Mouse (Mus musculus) fibroblast of lung, adult 2 months (primary cell): ENCODE data around the gene Baz1a.

ENCODE experiments used
- DNase-seq: peaks from one replicate; pipeline ENCODE4 v3.0.0-alpha.2; 2011; ENCODE audit warnings: low read depth

The Baz1a gene

GRCm38 (mm10) chr12:55013626-55014398 is at the start of gene Baz1a:
Baz1a (minus strand) TSS chr12:55014348.
- no peak for DNase-seq

DNA sequence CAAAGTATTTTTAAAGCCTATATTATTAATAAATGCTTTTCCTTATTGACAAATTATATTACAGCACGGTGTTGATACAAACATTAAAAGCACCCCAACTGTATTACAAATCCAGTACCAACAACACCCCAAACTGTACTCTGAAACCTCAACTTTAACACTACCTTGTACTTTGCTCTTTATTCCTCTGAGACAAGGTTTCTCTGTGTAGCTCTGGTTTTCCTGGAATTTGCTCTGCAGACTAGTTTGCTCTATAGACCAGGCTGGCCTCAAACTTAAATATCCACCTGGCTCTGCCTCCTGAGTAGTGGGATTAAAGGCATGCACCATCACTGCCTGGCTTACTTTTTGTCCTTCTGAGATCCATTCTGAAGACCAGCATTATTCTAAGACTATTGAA is 48.0 kb upstream of the Baz1a start:
- DNase-seq = no peak

DNA sequence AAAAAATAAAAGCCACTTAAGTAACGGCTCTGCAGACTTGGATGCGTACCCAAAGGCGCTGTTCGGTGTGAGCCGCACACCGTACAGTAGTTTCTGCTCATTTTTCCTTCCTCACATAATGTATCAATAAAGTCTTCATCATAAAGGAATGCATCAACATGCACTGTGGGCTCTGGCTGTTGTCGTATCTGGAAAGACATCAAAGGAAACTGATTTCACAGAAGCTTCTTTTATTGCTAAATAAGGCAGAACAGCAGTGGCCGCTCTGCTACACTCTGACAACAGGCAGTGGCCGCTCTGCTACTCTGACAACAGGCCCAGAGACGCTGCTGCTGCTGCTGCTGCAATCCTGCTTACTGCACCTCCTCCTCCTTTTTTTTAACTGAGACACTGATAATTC is 46.9 kb upstream of the Baz1a start:
- peak; percentile 8 for DNase-seq

DNA sequence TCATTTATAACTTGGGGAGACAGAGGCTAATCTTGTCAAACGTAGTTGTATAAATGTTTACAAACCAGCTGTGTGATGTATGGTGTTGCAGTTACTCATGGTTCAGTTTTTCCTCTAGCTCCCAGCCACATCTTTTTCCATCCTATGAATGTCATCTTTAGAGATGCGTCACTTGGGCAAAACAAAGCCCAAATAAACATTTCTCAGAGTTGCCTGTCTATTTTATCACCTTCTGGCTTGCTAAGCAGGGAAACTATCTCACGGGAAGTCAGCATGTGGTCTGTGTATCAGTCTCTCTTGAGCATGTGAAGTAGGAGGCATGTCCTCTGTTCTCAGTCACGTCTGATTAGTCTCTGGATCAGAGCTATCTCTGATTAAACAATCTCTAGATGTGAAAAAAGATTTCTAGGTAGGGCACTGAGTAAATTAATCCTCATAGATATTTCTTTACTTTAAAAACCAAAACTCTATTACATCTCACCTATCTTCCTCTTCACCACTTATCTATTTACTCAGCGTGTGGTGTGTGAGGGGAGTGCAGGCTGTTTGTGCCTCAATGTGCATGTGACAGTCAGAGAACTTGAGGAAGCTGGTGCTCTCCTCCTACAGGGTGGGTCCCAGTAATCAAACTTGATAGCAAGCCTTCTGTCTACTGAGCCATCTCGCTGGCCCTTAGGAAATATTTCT is 46.2 kb upstream of the Baz1a start:
- DNase-seq = no peak

DNA sequence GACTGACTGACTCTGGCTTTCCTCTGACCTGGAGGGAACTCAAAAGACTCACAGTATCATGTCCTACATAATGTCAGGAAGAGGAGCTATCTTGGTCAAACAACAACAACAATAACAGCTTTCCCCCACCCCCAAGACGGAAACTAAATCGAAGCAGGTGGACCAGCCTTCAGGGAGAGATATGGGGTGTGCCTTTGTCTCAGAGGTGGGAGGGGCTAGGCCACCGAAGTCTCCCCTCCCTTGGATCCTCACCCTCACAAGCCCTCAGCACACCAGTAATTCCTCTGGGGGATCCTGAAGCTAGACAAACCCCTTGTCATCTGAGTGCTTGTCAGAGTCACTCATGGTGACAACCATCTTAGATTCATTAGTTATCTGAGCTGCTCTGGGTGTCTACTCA is 45.7 kb upstream of the Baz1a start:
- no peak for DNase-seq

DNA sequence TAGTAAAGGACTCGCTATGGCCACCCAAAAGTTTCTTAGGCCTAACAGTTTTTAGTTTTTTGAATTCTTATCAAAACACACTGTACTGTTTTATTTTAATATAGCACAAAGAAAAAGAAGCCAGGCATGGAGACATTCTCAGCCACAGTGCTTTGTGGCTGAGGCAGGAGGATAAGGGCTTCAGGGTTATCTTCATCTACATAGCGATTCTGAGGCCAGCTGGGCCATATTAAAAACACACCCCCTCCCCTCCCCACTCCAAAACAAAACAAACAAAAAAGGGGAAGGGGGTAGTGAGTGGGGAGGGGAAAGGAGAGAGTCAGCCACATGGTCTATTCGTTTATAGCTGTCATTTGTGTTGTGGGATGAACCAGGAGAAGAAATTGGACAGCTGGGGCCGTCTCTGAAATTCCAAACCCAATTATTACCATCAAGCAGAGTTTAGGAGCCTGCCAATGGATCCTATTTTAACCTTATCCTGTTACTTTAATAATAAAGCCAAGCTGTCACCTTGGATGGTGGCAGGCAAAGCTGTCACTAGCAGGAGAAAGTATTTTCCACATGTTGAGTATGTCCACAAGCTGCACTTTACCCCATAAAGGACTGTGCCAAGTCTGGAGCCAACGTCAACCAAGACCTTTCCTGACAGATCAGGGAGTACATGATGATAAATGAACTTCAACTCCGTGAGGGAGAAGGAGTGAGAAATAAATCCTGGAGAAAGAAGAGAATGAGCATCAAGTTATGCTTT is 44.9 kb upstream of the Baz1a start:
- DNase-seq = no peak

DNA sequence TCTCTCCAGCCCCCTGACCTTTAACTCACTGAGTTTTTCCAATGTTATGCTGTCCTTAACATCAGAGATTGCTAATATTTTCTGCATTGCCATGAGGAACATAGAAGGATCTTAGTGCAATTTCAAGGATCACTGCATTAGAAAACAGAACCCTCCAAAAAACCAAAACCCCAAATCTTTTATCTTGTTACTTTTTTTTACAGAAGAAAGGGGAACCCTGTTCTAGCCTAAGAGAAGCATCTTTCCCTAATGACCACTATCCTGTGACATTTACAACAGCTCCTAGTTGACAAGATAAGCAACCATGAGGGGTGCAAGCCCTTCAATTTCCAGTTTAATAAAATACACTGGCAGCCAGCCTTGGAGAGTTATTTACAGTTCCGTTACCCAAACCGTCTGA is 42.6 kb upstream of the Baz1a start:
- no peak for DNase-seq

DNA sequence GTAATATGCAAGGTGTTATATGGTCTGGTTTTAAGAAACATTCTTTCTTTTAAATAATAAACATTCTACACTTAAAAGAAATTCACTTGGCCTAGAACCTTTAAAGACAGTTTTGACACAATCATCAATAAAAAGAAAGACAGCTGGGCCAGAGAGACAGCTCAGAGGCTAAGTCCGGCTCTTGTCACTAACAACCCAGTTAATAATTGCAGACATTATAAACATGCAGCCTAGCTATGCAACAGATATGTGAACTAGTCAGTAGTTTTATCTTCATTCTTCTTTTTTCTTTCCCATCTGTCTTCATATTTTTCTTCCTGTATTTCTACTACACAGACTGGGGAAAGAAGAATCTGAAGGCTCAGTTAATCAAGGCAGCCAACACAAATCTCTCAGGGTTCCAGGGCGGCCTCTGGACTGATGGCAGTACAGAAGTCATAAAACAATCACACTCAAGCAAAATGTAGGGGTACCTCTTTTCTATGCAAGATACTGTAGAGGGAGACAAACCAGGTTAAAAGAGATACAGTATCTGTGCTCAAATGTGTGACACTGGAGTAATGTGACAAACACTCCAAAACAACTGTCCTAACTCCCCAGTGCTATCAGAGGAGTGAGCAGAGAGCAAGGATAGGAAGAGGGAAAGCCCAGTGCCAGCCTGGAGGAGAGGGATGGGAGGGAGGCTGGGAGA is 40.5 kb upstream of the Baz1a start:
- DNase-seq = no peak

GRCm38 (mm10) chr12:55053267-55053666 is 39.1 kb upstream of the Baz1a start:
- no peak for DNase-seq

DNA sequence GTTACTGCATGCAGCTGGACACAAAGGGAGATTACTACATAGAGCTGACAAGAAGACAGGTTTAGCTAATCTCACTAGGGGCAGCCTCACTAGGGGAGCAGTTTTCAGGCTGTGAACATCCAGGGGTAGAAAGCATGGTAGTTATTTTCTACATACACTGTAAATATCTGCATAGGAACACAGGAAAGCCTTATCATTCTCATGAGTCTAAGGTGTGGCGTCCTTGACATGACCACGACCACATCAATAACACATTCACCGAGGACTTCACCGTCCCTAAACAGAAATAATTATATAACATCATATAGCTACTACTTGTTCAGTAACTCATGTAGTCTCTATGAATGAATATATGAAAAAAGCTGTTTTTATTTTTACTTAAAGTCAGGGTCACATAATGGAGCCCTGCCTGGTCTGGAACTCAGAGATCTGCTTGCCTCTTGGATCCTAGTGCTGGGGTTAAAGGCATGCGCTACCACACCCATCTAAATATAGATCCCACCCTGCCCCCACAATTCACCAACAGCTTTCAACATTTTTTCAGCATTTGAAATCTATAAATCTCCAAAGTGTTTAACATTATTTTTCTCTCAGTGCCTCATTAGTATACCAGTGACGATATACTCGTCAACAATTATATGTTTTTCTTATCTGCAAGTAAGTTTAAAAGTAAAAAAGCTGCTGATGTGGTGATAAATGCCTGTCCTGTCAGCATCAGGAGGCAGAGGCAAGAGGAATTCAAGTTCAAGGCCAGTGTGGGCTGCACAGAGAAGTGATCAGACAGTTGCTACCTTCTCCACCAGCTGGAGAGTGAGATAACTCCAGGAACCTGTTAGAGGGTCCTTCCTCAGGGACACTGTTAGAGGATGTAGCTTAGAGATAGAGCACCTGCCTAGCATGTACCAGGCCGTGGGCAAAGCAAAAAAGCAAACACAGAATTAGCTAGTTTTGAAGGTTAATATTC is 37.3 kb upstream of the Baz1a start:
- DNase-seq = no peak

DNA sequence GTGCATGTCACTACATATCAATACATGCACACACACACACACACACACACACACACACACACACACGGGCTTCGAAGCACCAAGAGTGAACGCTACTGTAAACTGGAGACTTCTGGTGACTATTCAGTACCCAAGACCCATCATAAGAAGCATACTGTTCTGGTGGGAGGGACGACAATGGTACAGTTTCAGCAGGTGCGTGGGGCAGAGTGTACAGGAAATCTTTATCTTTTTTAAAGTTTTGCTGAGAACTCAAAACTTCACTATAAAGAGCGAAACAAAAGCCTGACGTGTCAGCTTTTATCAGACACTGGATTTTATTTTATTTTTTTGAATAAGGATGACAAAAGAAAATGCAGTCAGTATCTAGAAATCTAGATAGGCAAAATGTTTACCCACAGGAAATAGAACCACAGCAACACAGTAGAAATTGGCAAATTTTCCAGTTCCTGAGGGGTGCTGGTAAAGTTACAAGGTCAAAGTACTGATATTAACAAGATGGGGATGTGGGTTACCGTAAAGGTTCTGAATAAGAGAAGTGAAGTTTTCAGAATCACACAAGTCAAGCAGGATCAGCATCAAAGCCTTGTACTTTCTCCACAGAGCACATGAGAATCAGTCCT is 35.7 kb upstream of the Baz1a start:
- no peak for DNase-seq

GRCm38 (mm10) chr12:55041011-55041410 is 26.9 kb upstream of the Baz1a start:
- DNase-seq = no peak

GRCm38 (mm10) chr12:55027088-55027487 is 12.9 kb upstream of the Baz1a start:
- no peak for DNase-seq

GRCm38 (mm10) chr12:55023284-55023683 is 9.1 kb upstream of the Baz1a start:
- DNase-seq = no peak

DNA sequence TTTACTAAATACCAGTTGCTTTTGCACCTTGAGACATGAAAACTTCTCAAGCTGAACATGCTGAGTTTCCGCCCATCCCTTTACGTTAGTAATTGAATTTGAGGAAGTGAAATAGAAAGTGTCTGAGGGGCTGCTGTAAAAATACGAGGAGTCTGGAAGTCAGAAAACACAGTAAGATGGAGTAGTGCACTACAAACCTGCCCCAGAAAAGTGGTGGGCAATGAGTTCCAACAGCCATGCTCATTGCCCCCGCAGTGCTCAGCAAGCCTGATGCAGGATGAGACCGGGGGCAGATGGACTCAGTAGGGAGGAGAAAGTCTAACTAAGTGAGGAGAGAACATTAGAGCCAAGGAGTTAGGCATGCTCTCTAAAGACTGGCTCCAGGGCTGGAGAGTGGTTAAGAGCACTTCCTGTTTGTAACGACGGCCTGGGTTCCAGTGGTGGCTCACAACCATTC is 5.3 kb upstream of the Baz1a start:
- no peak for DNase-seq

DNA sequence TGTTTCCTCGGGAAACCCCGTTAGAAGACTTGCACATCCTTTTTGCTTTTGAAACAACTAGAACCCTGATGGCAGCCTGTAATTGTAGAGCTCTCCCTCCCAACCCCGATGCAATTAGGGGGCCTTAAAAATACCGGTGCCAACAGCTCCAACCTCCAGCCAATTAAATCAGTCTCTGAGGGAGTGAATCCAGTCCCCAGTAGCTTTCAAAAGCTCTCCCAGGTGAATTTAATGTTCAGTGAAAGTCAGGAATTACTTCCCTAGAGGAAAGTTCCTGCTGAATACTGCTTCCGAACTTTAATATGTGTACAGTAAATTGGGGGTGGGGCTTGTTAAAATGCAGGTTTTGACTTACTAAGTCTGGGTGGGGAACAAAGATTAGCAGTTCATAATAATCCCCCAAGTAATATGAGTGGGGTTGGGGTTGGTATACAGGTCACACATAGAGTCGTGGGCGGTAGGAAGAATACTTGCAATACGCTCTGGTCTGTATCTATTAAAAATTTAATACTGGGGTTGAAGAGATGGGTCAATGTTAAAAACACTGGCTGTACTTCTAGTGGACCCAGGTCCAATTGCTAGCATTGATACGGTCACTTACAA is 3.1 kb upstream of the Baz1a start:
- DNase-seq = no peak

GRCm38 (mm10) chr12:55016339-55017118 is 2.4 kb upstream of the Baz1a start:
- peak; percentile 5 for DNase-seq

GRCm38 (mm10) chr12:55015428-55015827 is 1.3 kb upstream of the Baz1a start:
- no peak for DNase-seq

GRCm38 (mm10) chr12:55013031-55013430 is 1.1 kb downstream of the Baz1a start:
- no peak for DNase-seq
